Mouse (Mus musculus): ENCODE results near the gene Ofcc1. TPM values are rescaled to one million over a fixed set of nuclear protein-coding genes. Genes with fewer than 3 reads are reported as not detected.

Ofcc1 gene
- 0.03 TPM in 1 of 2 replicates, not detected in the other for polyA plus RNA-seq (2012; rRNA removed)

DNA sequence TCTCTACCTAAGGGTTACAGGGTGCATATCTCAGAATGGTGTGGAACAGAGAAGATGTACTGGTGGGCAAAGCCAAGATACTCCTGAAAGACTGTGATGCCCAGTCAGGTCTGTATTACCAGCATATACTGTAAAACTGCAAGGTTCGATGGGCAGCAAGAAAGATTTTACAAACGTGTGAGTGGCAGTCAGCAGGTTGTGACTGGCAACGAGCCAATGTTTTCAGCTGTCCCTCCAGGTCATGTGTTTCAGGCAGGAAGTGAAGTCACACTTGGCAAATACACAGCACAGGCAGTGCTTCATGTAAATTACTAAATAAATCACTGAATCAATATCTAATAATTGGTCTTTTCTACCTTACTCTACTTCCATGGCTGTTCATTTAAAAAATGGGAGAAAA lies at the start of gene Ofcc1:
Gene Ofcc1 (minus strand): TSS at position 163 of the 400 bp plus-strand sequence.
- no peak within 1 kb of the TSS for H3K27ac ChIP-seq (ENCODE audit: insufficient read depth, low read depth, low read length)
- WGBS = 33% methylated on average over 3 of the region's 3 CpGs
- TF ChIP-seq CTCF (conservative IDR thresholded peaks at IDR 0.05; ENCODE audit: insufficient read depth, insufficient read length, low read depth, low read length) (no peak), POLR2A (IDR thresholded peaks at IDR 0.05; ENCODE audit: low read depth, low read length) (no peak)
- no peaks in the 10 kb centered on the region for H3K36me3 ChIP-seq (ENCODE audit: control insufficient read depth, insufficient read depth, low read length)
- 0 out of 2 replicates have a peak, but pooled peaks cover 3% of the 10 kb centered on the region for H3K4me1 ChIP-seq (ENCODE audit: control insufficient read depth, insufficient read depth, low read length)
- no peak within 1 kb of the TSS for H3K4me3 ChIP-seq (ENCODE audit: insufficient read depth, low read depth, low read length)
- no peak for DNase-seq
- H3K27me3 ChIP-seq (replicated peaks; ENCODE audit: control insufficient read depth, insufficient read depth, low read length) = no peaks in the 10 kb centered on the region

DNA sequence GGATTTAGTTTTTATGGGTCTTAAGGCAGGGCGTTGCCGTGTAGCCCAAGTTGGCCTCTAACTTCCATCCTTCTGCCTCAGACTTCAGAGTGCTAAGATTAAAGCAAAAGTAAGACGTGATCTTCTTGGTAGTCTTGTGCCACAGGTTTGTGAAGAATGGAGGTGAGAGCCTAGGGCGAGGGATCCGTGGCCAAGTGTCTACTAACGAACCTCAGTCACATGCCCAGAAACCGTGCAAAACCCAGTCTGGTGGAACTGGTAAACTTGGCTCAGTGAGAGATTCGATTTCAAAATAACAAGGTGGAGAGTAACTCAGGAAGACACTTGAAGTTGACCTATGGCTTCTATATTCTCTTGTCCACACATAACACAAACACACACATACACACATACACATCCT lies 28.9 kb upstream of the Ofcc1 start:
- no peak for DNase-seq
- TF ChIP-seq CTCF (conservative IDR thresholded peaks at IDR 0.05; ENCODE audit: insufficient read depth, insufficient read length, low read depth, low read length) (no peak), POLR2A (IDR thresholded peaks at IDR 0.05; ENCODE audit: low read depth, low read length) (no peak)
- H3K27me3 ChIP-seq (replicated peaks; ENCODE audit: control insufficient read depth, insufficient read depth, low read length) = no peaks in the 10 kb centered on the region
- no peak overlapping the region for H3K27ac ChIP-seq (ENCODE audit: insufficient read depth, low read depth, low read length)
- 71% methylated on average over 8 of the region's 8 CpGs for WGBS
- no peaks in the 10 kb centered on the region for H3K36me3 ChIP-seq (ENCODE audit: control insufficient read depth, insufficient read depth, low read length)
- H3K4me1 ChIP-seq (ENCODE audit: control insufficient read depth, insufficient read depth, low read length) = no peaks in the 10 kb centered on the region
- no peak overlapping the region for H3K4me3 ChIP-seq (ENCODE audit: insufficient read depth, low read depth, low read length)

DNA sequence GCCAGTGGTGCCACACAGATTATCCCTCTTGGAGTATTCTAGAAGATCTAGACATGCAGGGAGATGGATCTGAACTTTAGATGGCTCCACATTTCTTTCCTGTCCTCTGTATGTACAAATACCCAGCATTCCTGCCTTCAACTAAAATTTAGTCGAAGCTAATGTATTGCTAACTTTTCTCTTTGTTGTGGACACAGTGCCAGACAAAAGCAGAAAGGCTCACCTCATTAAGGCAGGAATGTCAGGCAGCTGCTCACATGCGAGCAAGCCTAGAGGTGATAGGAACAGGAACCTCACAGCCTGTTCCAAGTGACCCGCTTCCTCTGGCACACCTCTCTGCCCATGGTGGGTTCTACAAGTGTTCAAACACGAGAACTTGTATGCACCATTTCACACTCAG lies 26.2 kb upstream of the Ofcc1 start:
- H3K4me3 ChIP-seq (ENCODE audit: insufficient read depth, low read depth, low read length) = no peak overlapping the region
- no peaks in the 10 kb centered on the region for H3K36me3 ChIP-seq (ENCODE audit: control insufficient read depth, insufficient read depth, low read length)
- H3K27me3 ChIP-seq (replicated peaks; ENCODE audit: control insufficient read depth, insufficient read depth, low read length) = no peaks in the 10 kb centered on the region; the same call in 1 of the 2 replicates
- H3K27ac ChIP-seq (ENCODE audit: insufficient read depth, low read depth, low read length) = no peak overlapping the region
- no peak for DNase-seq
- TF ChIP-seq POLR2A (IDR thresholded peaks at IDR 0.05; ENCODE audit: low read depth, low read length) = no peak
- TF ChIP-seq CTCF (conservative IDR thresholded peaks at IDR 0.05; ENCODE audit: insufficient read depth, insufficient read length, low read depth, low read length) = no peak
- no peaks in the 10 kb centered on the region for H3K4me1 ChIP-seq (ENCODE audit: control insufficient read depth, insufficient read depth, low read length)
- 41% methylated on average over 4 of the region's 4 CpGs for WGBS

DNA sequence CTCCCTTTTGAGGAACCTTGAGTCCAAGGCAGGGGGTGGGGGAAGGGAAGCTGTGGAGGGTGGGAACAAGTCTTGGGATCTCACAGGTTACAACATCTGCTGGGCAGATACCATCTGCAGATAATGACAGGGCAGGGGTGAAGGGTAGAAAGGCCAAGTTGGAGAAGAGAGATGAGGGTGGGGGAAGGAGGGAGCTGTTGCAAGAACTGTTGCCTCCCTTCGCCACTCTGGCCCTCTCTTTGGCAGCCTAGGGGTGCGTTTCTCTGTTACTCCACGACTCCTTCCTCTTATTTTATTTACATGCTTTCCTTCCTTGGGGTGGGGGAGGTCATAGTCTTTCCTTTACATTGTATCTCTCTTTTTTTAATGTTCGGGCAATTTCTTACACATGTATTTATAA lies 23.7 kb upstream of the Ofcc1 start:
- H3K4me1 ChIP-seq (ENCODE audit: control insufficient read depth, insufficient read depth, low read length) = no peaks in the 10 kb centered on the region
- no peak for DNase-seq
- H3K27ac ChIP-seq (ENCODE audit: insufficient read depth, low read depth, low read length) = no peak overlapping the region
- TF ChIP-seq CTCF (conservative IDR thresholded peaks at IDR 0.05; ENCODE audit: insufficient read depth, insufficient read length, low read depth, low read length) (no peak), POLR2A (IDR thresholded peaks at IDR 0.05; ENCODE audit: low read depth, low read length) (no peak)
- H3K27me3 ChIP-seq (replicated peaks; ENCODE audit: control insufficient read depth, insufficient read depth, low read length) = no peaks in the 10 kb centered on the region; the same call in 1 of the 2 replicates
- WGBS = 71% methylated on average over 4 of the region's 4 CpGs
- no peak overlapping the region for H3K4me3 ChIP-seq (ENCODE audit: insufficient read depth, low read depth, low read length)
- H3K36me3 ChIP-seq (ENCODE audit: control insufficient read depth, insufficient read depth, low read length) = no peaks in the 10 kb centered on the region

DNA sequence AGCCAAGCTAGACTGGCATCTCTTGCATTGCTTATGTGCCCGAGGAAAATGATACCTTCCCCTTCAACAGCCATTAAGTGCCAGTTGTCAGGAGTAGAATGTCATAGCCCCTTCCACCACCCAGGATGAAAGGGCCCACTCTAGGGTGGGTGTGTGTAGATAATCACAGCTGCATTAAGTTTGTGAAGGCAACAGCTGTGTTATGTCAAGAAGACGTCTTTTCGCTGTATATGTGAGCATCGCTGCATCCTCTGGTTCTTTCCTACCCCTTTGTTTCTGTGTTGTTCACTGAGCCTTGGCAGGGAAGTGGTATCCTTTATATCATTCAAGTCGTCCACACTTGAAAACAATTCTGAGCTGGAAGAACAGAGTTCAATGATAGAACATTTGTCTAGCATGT lies 15.5 kb upstream of the Ofcc1 start:
- H3K4me3 ChIP-seq (ENCODE audit: insufficient read depth, low read depth, low read length) = no peak overlapping the region
- H3K27me3 ChIP-seq (replicated peaks; ENCODE audit: control insufficient read depth, insufficient read depth, low read length) = no peaks in the 10 kb centered on the region
- WGBS = 43% methylated on average over 5 of the region's 5 CpGs
- no peak overlapping the region for H3K27ac ChIP-seq (ENCODE audit: insufficient read depth, low read depth, low read length)
- TF ChIP-seq POLR2A (IDR thresholded peaks at IDR 0.05; ENCODE audit: low read depth, low read length) (no peak), CTCF (conservative IDR thresholded peaks at IDR 0.05; ENCODE audit: insufficient read depth, insufficient read length, low read depth, low read length) (no peak)
- no peak for DNase-seq
- H3K36me3 ChIP-seq (ENCODE audit: control insufficient read depth, insufficient read depth, low read length) = no peaks in the 10 kb centered on the region
- H3K4me1 ChIP-seq (ENCODE audit: control insufficient read depth, insufficient read depth, low read length) = no peaks in the 10 kb centered on the region

DNA sequence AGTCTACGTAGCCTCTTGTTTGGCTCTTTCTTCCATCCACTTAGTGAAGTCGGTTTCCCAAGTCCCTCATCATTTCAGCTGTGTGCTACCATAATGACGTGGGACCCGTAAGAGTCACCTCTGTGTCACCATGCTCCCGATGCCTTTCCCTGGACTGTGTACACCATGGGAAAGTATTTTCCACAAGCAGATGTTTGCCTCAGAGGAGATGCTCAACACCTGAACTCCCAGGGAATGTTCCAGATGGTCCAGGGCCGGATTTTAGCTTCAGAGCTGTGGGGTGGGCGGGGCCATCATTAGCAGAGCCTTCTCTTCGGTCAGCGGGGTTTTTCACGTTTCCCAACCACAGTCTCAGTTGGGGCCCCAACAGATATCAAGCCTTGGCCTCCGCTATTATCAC lies 5.5 kb upstream of the Ofcc1 start:
- no peak for TF ChIP-seq CTCF (conservative IDR thresholded peaks at IDR 0.05; ENCODE audit: insufficient read depth, insufficient read length, low read depth, low read length)
- TF ChIP-seq POLR2A (IDR thresholded peaks at IDR 0.05; ENCODE audit: low read depth, low read length) = no peak
- WGBS = 88% methylated on average over 11 of the region's 11 CpGs
- Histone ChIP-seq H3K4me3 (ENCODE audit: insufficient read depth, low read depth, low read length) (no peak overlapping the region), H3K27ac (ENCODE audit: insufficient read depth, low read depth, low read length) (no peak overlapping the region), H3K36me3 (ENCODE audit: control insufficient read depth, insufficient read depth, low read length) (no peaks in the 10 kb centered on the region), H3K27me3 (replicated peaks; ENCODE audit: control insufficient read depth, insufficient read depth, low read length) (no peaks in the 10 kb centered on the region), H3K4me1 (ENCODE audit: control insufficient read depth, insufficient read depth, low read length) (no peaks in the 10 kb centered on the region)
- no peak for DNase-seq

DNA sequence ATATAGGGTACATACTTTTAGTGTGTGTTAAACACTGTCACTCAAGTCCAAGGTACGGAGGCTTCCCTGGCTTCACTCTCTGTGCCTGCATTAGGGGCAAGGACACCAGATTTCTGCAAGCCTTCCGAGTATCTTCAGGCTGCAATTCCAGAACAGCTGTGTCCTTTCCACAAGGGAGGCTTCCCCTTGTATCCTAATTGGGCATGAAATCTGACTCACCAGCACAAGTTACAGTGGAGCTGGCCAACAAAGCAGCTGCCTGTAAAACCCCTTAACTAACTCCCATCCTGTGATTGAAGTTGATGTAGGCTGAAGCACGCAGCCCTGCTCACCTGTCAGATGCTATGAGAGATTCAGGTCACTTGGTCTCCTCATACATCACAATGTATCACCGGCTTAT lies 3.6 kb upstream of the Ofcc1 start:
- no peak for TF ChIP-seq POLR2A (IDR thresholded peaks at IDR 0.05; ENCODE audit: low read depth, low read length)
- TF ChIP-seq CTCF (conservative IDR thresholded peaks at IDR 0.05; ENCODE audit: insufficient read depth, insufficient read length, low read depth, low read length) = no peak

More for the DNA sequence above, 3.6 kb upstream of the Ofcc1 start:
- H3K4me1 ChIP-seq (ENCODE audit: control insufficient read depth, insufficient read depth, low read length) = 0 out of 2 replicates have a peak, but pooled peaks cover 3% of the 10 kb centered on the region
- DNase-seq = no peak
- H3K27me3 ChIP-seq (replicated peaks; ENCODE audit: control insufficient read depth, insufficient read depth, low read length) = no peaks in the 10 kb centered on the region
- WGBS = 37% methylated on average over 4 of the region's 4 CpGs
- no peaks in the 10 kb centered on the region for H3K36me3 ChIP-seq (ENCODE audit: control insufficient read depth, insufficient read depth, low read length)
- no peak overlapping the region for H3K27ac ChIP-seq (ENCODE audit: insufficient read depth, low read depth, low read length)
- no peak overlapping the region for H3K4me3 ChIP-seq (ENCODE audit: insufficient read depth, low read depth, low read length)
